Mouse (Mus musculus) intestine, embryonic 16.5 days (tissue): Measurements from ENCODE around the gene Scyl2. TPM values are rescaled to one million over a fixed set of nuclear protein-coding genes. Genes with fewer than 3 reads are reported as not detected.

Experiments used
- ATAC-seq: fragments of 200-750 bp; cut with Nextera tagmentation; 2 replicates; pipeline ENCODE4 v1.8.0; 2017; ENCODE audit warnings: moderate TSS enrichment, moderate library complexity
- H3K27ac ChIP-seq: fragments of 300-500 bp; sonication (generic); 2 replicates; pipeline ENCODE4 v1.5.1; 2014; ENCODE audit warnings: mild to moderate bottlenecking, low read length
- H3K27me3 ChIP-seq: fragments of 300-500 bp; sonication (generic); replicated peaks from 2 replicates; pipeline ENCODE4 v1.6.1; 2014; ENCODE audit warnings: low read length, control low read depth, mixed read lengths; ENCODE audit not compliant: control insufficient read depth, insufficient read depth
- H3K36me3 ChIP-seq: fragments of 300-500 bp; sonication (generic); 2 replicates; pipeline ENCODE4 v1.6.1; 2014; ENCODE audit warnings: low read length, control low read depth; ENCODE audit not compliant: control insufficient read depth, insufficient read depth
- H3K4me1 ChIP-seq: fragments of 300-500 bp; sonication (generic); 2 replicates; pipeline ENCODE4 v1.6.1; 2014; ENCODE audit warnings: low read length, control low read depth, mixed read lengths; ENCODE audit not compliant: control insufficient read depth, insufficient read depth
- H3K4me2 ChIP-seq: fragments of 300-500 bp; sonication (generic); 2 replicates; pipeline ENCODE4 v1.6.1; 2014; ENCODE audit warnings: low read depth, low read length, control low read depth
- H3K4me3 ChIP-seq: fragments of 300-500 bp; sonication (generic); 2 replicates; pipeline ENCODE4 v1.5.1; 2014; ENCODE audit warnings: mild to moderate bottlenecking, low read length
- H3K9ac ChIP-seq: fragments of 300-500 bp; sonication (generic); 2 replicates; pipeline ENCODE4 v1.6.1; 2014; ENCODE audit warnings: low read depth, low read length
- H3K9me3 ChIP-seq: fragments of 300-500 bp; sonication (generic); 2 replicates; pipeline ENCODE4 v1.6.1; 2016; ENCODE audit warnings: low read length, control low read depth; ENCODE audit not compliant: control insufficient read depth
- WGBS: fragments of 180-500 bp; shearing (Covaris S2); extraction: QIAGEN DNeasy Blood & Tissue Kit; methylation state at CpG from one replicate; pipeline ENCODE4 v1.1.7; 2014; 5-methylcytosine and 5-hydroxymethylcytosine counted together
- polyA plus RNA-seq: library from polyadenylated mRNA; unstranded; fragments of >200 nt; fragmentation: Nextera tagmentation; extraction: Ambion mirVana; gene quantifications from 2 replicates; pipeline ENCODE4 v1.2.1, GENCODE M21; 2015

Gene Scyl2
- polyA plus RNA-seq, 1 experiment from 2014 or later, result 5.3 TPM

GRCm38 (mm10) chr10:89656366-89656765 lies 29.7 kb downstream of the Scyl2 start:
- Histone ChIP-seq H3K27me3 (no peaks in the 10 kb centered on the region), H3K27ac (no peak overlapping the region), H3K36me3 (peaks cover 3% of the 10 kb centered on the region), H3K4me2 (no peak overlapping the region), H3K4me3 (no peak overlapping the region), H3K9me3 (no peaks in the 10 kb centered on the region), H3K9ac (no peak overlapping the region), H3K4me1 (no peaks in the 10 kb centered on the region)
- WGBS, result 84% methylated on average over 5 of the region's 5 CpGs
- ATAC-seq, result no peak

- Histone ChIP-seq H3K27ac (no peak overlapping the region), H3K4me3 (no peak overlapping the region), H3K27me3 (no peaks in the 10 kb centered on the region), H3K9me3 (no peaks in the 10 kb centered on the region), H3K36me3 (peaks cover 8% of the 10 kb centered on the region; the same call in 1 of the 2 replicates), H3K4me1 (no peaks in the 10 kb centered on the region), H3K4me2 (no peak overlapping the region), H3K9ac (no peak overlapping the region)
- 81% methylated on average over 8 of the region's 8 CpGs for WGBS
- no peak for ATAC-seq
Observed at GRCm38 (mm10) chr10:89652912-89653311, 33.2 kb downstream of the Scyl2 start.

- Histone ChIP-seq H3K9me3 (no peaks in the 10 kb centered on the region), H3K27ac (no peak overlapping the region), H3K4me3 (no peak overlapping the region), H3K27me3 (no peaks in the 10 kb centered on the region), H3K4me1 (no peaks in the 10 kb centered on the region), H3K9ac (no peak overlapping the region), H3K4me2 (no peak overlapping the region), H3K36me3 (peaks cover 8% of the 10 kb centered on the region; the same call in 1 of the 2 replicates)
- 82% methylated on average over 1 of the region's 1 CpGs for whole genome bisulfite sequencing
- ATAC-seq, result no peak
Observed at GRCm38 (mm10) chr10:89651691-89652090, 34.4 kb downstream of the Scyl2 start.

GRCm38 (mm10) chr10:89646918-89647317 lies 39.2 kb downstream of the Scyl2 start:
- peaks cover 7% of the 10 kb centered on the region; the same call in 1 of the 2 replicates for H3K36me3 ChIP-seq
- H3K9ac ChIP-seq, result no peak overlapping the region
- no peak overlapping the region for H3K27ac ChIP-seq
- H3K4me2 ChIP-seq, result no peak overlapping the region
- H3K4me3 ChIP-seq, result no peak overlapping the region
- WGBS, result 93% methylated on average over 9 of the region's 9 CpGs
- H3K27me3 ChIP-seq, result no peaks in the 10 kb centered on the region
- ATAC-seq, result no peak
- no peaks in the 10 kb centered on the region for H3K4me1 ChIP-seq
- H3K9me3 ChIP-seq, result no peaks in the 10 kb centered on the region

GRCm38 (mm10) chr10:89637001-89637400 lies 49.1 kb downstream of the Scyl2 start:
- ATAC-seq, result no peak
- no peak overlapping the region for H3K9ac ChIP-seq
- no peaks in the 10 kb centered on the region for H3K27me3 ChIP-seq
- no peak overlapping the region for H3K27ac ChIP-seq
- H3K4me1 ChIP-seq, result no peaks in the 10 kb centered on the region
- no peak overlapping the region for H3K4me3 ChIP-seq
- 0 out of 2 replicates have a peak, but pooled peaks cover 3% of the 10 kb centered on the region for H3K36me3 ChIP-seq
- 84% methylated on average over 3 of the region's 3 CpGs for WGBS
- H3K9me3 ChIP-seq, result no peaks in the 10 kb centered on the region
- H3K4me2 ChIP-seq, result no peak overlapping the region

- WGBS, result 84% methylated on average over 5 of the region's 5 CpGs
- H3K4me2 ChIP-seq, result no peak overlapping the region
- H3K36me3 ChIP-seq, result no peaks in the 10 kb centered on the region
- H3K9ac ChIP-seq, result no peak overlapping the region
- no peak overlapping the region for H3K4me3 ChIP-seq
- H3K27me3 ChIP-seq, result no peaks in the 10 kb centered on the region
- no peaks in the 10 kb centered on the region for H3K4me1 ChIP-seq
- H3K27ac ChIP-seq, result no peak overlapping the region
- ATAC-seq, result no peak
- H3K9me3 ChIP-seq, result no peaks in the 10 kb centered on the region
Observed at GRCm38 (mm10) chr10:89635018-89635417, 51.1 kb downstream of the Scyl2 start.

GRCm38 (mm10) chr10:89633736-89634426 lies 52.2 kb downstream of the Scyl2 start:
- Histone ChIP-seq H3K36me3 (no peaks in the 10 kb centered on the region), H3K4me3 (no peak overlapping the region), H3K9ac (no peak overlapping the region), H3K4me1 (no peaks in the 10 kb centered on the region), H3K27ac (no peak overlapping the region), H3K4me2 (no peak overlapping the region), H3K27me3 (no peaks in the 10 kb centered on the region), H3K9me3 (no peaks in the 10 kb centered on the region)
- 85% methylated on average over 7 of the region's 7 CpGs for WGBS
- no peak for ATAC-seq

GRCm38 (mm10) chr10:89633121-89633520 lies 53.0 kb downstream of the Scyl2 start:
- WGBS, result 91% methylated on average over 4 of the region's 4 CpGs

GRCm38 (mm10) chr10:89631831-89632230 lies 54.3 kb downstream of the Scyl2 start:
- no peaks in the 10 kb centered on the region for H3K27me3 ChIP-seq
- no peak for ATAC-seq
- no peak overlapping the region for H3K4me3 ChIP-seq
- no peaks in the 10 kb centered on the region for H3K9me3 ChIP-seq
- no peaks in the 10 kb centered on the region for H3K36me3 ChIP-seq
- H3K9ac ChIP-seq, result no peak overlapping the region
- H3K4me2 ChIP-seq, result no peak overlapping the region
- no peak overlapping the region for H3K27ac ChIP-seq
- H3K4me1 ChIP-seq, result no peaks in the 10 kb centered on the region
- 42% methylated on average over 5 of the region's 5 CpGs for WGBS

More at GRCm38 (mm10) chr10:89633121-89633520, 53.0 kb downstream of the Scyl2 start:
- no peak overlapping the region for H3K9ac ChIP-seq
- no peaks in the 10 kb centered on the region for H3K27me3 ChIP-seq
- no peaks in the 10 kb centered on the region for H3K36me3 ChIP-seq
- no peaks in the 10 kb centered on the region for H3K4me1 ChIP-seq
- ATAC-seq, result no peak
- no peak overlapping the region for H3K4me3 ChIP-seq
- no peaks in the 10 kb centered on the region for H3K9me3 ChIP-seq
- no peak overlapping the region for H3K27ac ChIP-seq
- no peak overlapping the region for H3K4me2 ChIP-seq

GRCm38 (mm10) chr10:89630564-89630963 lies 55.5 kb downstream of the Scyl2 start:
- 97% methylated on average over 1 of the region's 1 CpGs for WGBS

More at GRCm38 (mm10) chr10:89630564-89630963, 55.5 kb downstream of the Scyl2 start:
- ATAC-seq, result no peak
- H3K27me3 ChIP-seq, result no peaks in the 10 kb centered on the region
- H3K9ac ChIP-seq, result no peak overlapping the region
- no peak overlapping the region for H3K27ac ChIP-seq
- no peaks in the 10 kb centered on the region for H3K4me1 ChIP-seq
- no peaks in the 10 kb centered on the region for H3K9me3 ChIP-seq
- H3K36me3 ChIP-seq, result no peaks in the 10 kb centered on the region
- H3K4me2 ChIP-seq, result no peak overlapping the region
- no peak overlapping the region for H3K4me3 ChIP-seq
